Mouse (Mus musculus): ENCODE data around the gene Spryd4. TPM values are rescaled to one million over a fixed set of nuclear protein-coding genes. Genes with fewer than 3 reads are reported as not detected.
"Not testable (repeated sequence)": the region's sequence is repeated elsewhere in the genome, so short reads cannot be mapped to it uniquely, and the experiment has no call there.

Gene Spryd4
- 44.2 and 47.6 TPM in 2 replicates for polyA plus RNA-seq (2014; fragmentation: Nextera tagmentation; extraction: Ambion mirVana)

- peak; percentile 90 for ATAC-seq (ENCODE audit: insufficient number of reproducible peaks, insufficient read depth, low FRiP score, low read depth)
- peak within 1 kb of the TSS; percentile 82 to 86 for H3K4me3 ChIP-seq (ENCODE audit: control insufficient read depth in 1 of 2, insufficient read depth in 1 of 2, low read depth in 1 of 2, low read length in 2 of 2)
- H3K4me1 ChIP-seq (ENCODE audit: control insufficient read depth in 2 of 2, insufficient read depth in 2 of 2, low read length in 2 of 2) = peaks cover 5 to 12% of the 10 kb centered on the region in 2 experiments
- peaks cover 14% of the 10 kb centered on the region; the same call in 1 of the 2 replicates for H3K36me3 ChIP-seq (ENCODE audit: control insufficient read depth, insufficient read depth, low read length)
- no peaks in the 10 kb centered on the region for H3K9me3 ChIP-seq (ENCODE audit: control insufficient read depth, low read length)
- peak within 1 kb of the TSS; percentile 84 for H3K9ac ChIP-seq (ENCODE audit: low read length)
- WGBS = under 1% methylated on average over 30 of the region's 30 CpGs
- H3K27ac ChIP-seq (replicated peaks in 1 of 2; ENCODE audit: control insufficient read depth in 1 of 2, insufficient read depth in 1 of 2, low read depth in 2 of 2, low read length in 2 of 2) = peak within 1 kb of the TSS; percentile 10 to 39; a peak in 3 of 4 replicates
- H3K27me3 ChIP-seq (ENCODE audit: control insufficient read depth, insufficient read depth, low read length) = no peaks in the 10 kb centered on the region
- peak within 1 kb of the TSS; percentile 86 for H3K4me2 ChIP-seq (ENCODE audit: low read length)
Measured at GRCm38 (mm10) chr10:128211390-128212108, at the start of gene Spryd4. Spryd4 (minus strand) TSS chr10:128211807.

GRCm38 (mm10) chr10:128260376-128260775 is 48.8 kb upstream of the Spryd4 start:
- H3K27me3 ChIP-seq (ENCODE audit: control insufficient read depth, insufficient read depth, low read length); H3K9me3 ChIP-seq (ENCODE audit: control insufficient read depth, low read length); H3K27ac ChIP-seq (replicated peaks in 1 of 2; ENCODE audit: control insufficient read depth in 1 of 2, insufficient read depth in 1 of 2, low read depth in 2 of 2, low read length in 2 of 2); H3K36me3 ChIP-seq (ENCODE audit: control insufficient read depth, insufficient read depth, low read length); H3K4me1 ChIP-seq (ENCODE audit: control insufficient read depth in 2 of 2, insufficient read depth in 2 of 2, low read length in 2 of 2); H3K9ac ChIP-seq (ENCODE audit: low read length); H3K4me3 ChIP-seq (ENCODE audit: control insufficient read depth in 1 of 2, insufficient read depth in 1 of 2, low read depth in 1 of 2, low read length in 2 of 2); H3K4me2 ChIP-seq (ENCODE audit: low read length); ATAC-seq (ENCODE audit: insufficient number of reproducible peaks, insufficient read depth, low FRiP score, low read depth): not testable (repeated sequence)
- WGBS = 82% methylated on average over 7 of the region's 7 CpGs

DNA sequence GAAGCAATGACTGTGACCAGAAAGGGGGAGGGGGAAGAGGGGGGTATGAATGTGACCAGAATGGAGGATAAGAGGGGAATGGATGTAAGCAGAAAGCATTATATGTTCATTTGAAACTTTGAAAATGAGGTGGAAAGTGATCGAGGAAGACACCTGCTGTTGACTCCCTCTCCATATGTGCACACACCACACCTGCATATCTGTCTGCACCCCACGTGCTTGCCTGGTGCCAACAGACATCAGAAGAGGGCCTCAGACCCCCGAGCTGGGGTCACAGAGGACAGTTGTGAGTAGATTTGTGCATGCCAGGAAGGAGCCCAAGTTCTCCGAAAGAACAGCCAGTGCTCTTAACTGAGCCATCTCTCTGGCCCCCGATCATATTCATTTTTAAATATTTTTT is 48.3 kb upstream of the Spryd4 start:
- Histone ChIP-seq H3K27ac (replicated peaks in 1 of 2; ENCODE audit: control insufficient read depth in 1 of 2, insufficient read depth in 1 of 2, low read depth in 2 of 2, low read length in 2 of 2) (no peak overlapping the region), H3K36me3 (ENCODE audit: control insufficient read depth, insufficient read depth, low read length) (no peaks in the 10 kb centered on the region), H3K9me3 (ENCODE audit: control insufficient read depth, low read length) (no peaks in the 10 kb centered on the region), H3K9ac (ENCODE audit: low read length) (no peak overlapping the region), H3K4me2 (ENCODE audit: low read length) (no peak overlapping the region), H3K4me1 (ENCODE audit: control insufficient read depth in 2 of 2, insufficient read depth in 2 of 2, low read length in 2 of 2) (peaks cover 0 to 4% of the 10 kb centered on the region in 2 experiments; a peak in 1 of 4 replicates), H3K4me3 (ENCODE audit: control insufficient read depth in 1 of 2, insufficient read depth in 1 of 2, low read depth in 1 of 2, low read length in 2 of 2) (no peak overlapping the region), H3K27me3 (ENCODE audit: control insufficient read depth, insufficient read depth, low read length) (no peaks in the 10 kb centered on the region)
- 79% methylated on average over 5 of the region's 5 CpGs for WGBS
- ATAC-seq (ENCODE audit: insufficient number of reproducible peaks, insufficient read depth, low FRiP score, low read depth) = no peak

GRCm38 (mm10) chr10:128258953-128259352 is 47.3 kb upstream of the Spryd4 start:
- no peaks in the 10 kb centered on the region for H3K9me3 ChIP-seq (ENCODE audit: control insufficient read depth, low read length)
- H3K27ac ChIP-seq (replicated peaks in 1 of 2; ENCODE audit: control insufficient read depth in 1 of 2, insufficient read depth in 1 of 2, low read depth in 2 of 2, low read length in 2 of 2) = no peak overlapping the region; a peak in 1 of 4 replicates
- no peak overlapping the region for H3K9ac ChIP-seq (ENCODE audit: low read length)
- no peaks in the 10 kb centered on the region for H3K36me3 ChIP-seq (ENCODE audit: control insufficient read depth, insufficient read depth, low read length)
- 75% methylated on average over 4 of the region's 4 CpGs for WGBS
- peaks cover 0 to 4% of the 10 kb centered on the region in 2 experiments; a peak in 1 of 4 replicates for H3K4me1 ChIP-seq (ENCODE audit: control insufficient read depth in 2 of 2, insufficient read depth in 2 of 2, low read length in 2 of 2)
- H3K4me3 ChIP-seq (ENCODE audit: control insufficient read depth in 1 of 2, insufficient read depth in 1 of 2, low read depth in 1 of 2, low read length in 2 of 2) = no peak overlapping the region
- no peaks in the 10 kb centered on the region for H3K27me3 ChIP-seq (ENCODE audit: control insufficient read depth, insufficient read depth, low read length)
- H3K4me2 ChIP-seq (ENCODE audit: low read length) = no peak overlapping the region
- no peak for ATAC-seq (ENCODE audit: insufficient number of reproducible peaks, insufficient read depth, low FRiP score, low read depth)

DNA sequence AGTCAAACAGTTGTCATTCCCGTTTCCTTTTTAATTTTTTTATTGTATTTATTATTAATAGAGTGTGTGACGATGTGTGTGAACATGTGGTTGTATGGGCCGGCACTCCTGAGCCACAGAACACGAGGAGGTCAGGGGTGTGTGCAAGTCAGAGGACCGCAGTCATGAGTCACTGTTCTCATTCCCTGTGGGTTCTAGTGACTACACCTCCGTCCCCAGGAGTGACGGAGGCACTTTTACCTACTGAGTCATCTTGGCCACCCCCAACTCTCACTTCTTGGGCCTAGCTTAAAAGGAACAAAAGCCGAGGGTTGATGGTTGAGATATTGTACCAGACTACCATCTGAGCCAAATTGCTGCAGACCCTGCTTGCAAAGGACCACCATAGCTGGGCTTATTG is 44.7 kb upstream of the Spryd4 start:
- no peak overlapping the region for H3K9ac ChIP-seq (ENCODE audit: low read length)
- no peak for ATAC-seq (ENCODE audit: insufficient number of reproducible peaks, insufficient read depth, low FRiP score, low read depth)

GRCm38 (mm10) chr10:128255925-128256324 is 44.3 kb upstream of the Spryd4 start:
- Histone ChIP-seq H3K36me3 (ENCODE audit: control insufficient read depth, insufficient read depth, low read length) (peaks cover 21% of the 10 kb centered on the region), H3K9me3 (ENCODE audit: control insufficient read depth, low read length) (no peaks in the 10 kb centered on the region), H3K27me3 (ENCODE audit: control insufficient read depth, insufficient read depth, low read length) (no peaks in the 10 kb centered on the region), H3K4me1 (ENCODE audit: control insufficient read depth in 2 of 2, insufficient read depth in 2 of 2, low read length in 2 of 2) (no peaks in the 10 kb centered on the region), H3K4me2 (ENCODE audit: low read length) (no peak overlapping the region), H3K9ac (ENCODE audit: low read length) (no peak overlapping the region), H3K4me3 (ENCODE audit: control insufficient read depth in 1 of 2, insufficient read depth in 1 of 2, low read depth in 1 of 2, low read length in 2 of 2) (no peak overlapping the region), H3K27ac (replicated peaks in 1 of 2; ENCODE audit: control insufficient read depth in 1 of 2, insufficient read depth in 1 of 2, low read depth in 2 of 2, low read length in 2 of 2) (no peak overlapping the region)
- 80% methylated on average over 8 of the region's 8 CpGs for WGBS
- no peak for ATAC-seq (ENCODE audit: insufficient number of reproducible peaks, insufficient read depth, low FRiP score, low read depth)

More for the DNA sequence above, 44.7 kb upstream of the Spryd4 start:
- H3K27me3 ChIP-seq (ENCODE audit: control insufficient read depth, insufficient read depth, low read length) = no peaks in the 10 kb centered on the region
- no peak overlapping the region for H3K27ac ChIP-seq (replicated peaks in 1 of 2; ENCODE audit: control insufficient read depth in 1 of 2, insufficient read depth in 1 of 2, low read depth in 2 of 2, low read length in 2 of 2)
- H3K4me1 ChIP-seq (ENCODE audit: control insufficient read depth in 2 of 2, insufficient read depth in 2 of 2, low read length in 2 of 2) = no peaks in the 10 kb centered on the region
- peaks cover 17% of the 10 kb centered on the region for H3K36me3 ChIP-seq (ENCODE audit: control insufficient read depth, insufficient read depth, low read length)
- H3K4me3 ChIP-seq (ENCODE audit: control insufficient read depth in 1 of 2, insufficient read depth in 1 of 2, low read depth in 1 of 2, low read length in 2 of 2) = no peak overlapping the region
- no peak overlapping the region for H3K4me2 ChIP-seq (ENCODE audit: low read length)
- WGBS = 85% methylated on average over 8 of the region's 8 CpGs
- no peaks in the 10 kb centered on the region for H3K9me3 ChIP-seq (ENCODE audit: control insufficient read depth, low read length)

- Histone ChIP-seq H3K4me2 (ENCODE audit: low read length) (no peak within 1 kb of the TSS), H3K27me3 (ENCODE audit: control insufficient read depth, insufficient read depth, low read length) (no peaks in the 10 kb centered on the region), H3K36me3 (ENCODE audit: control insufficient read depth, insufficient read depth, low read length) (peaks cover 42% of the 10 kb centered on the region), H3K4me1 (ENCODE audit: control insufficient read depth in 2 of 2, insufficient read depth in 2 of 2, low read length in 2 of 2) (no peaks in the 10 kb centered on the region), H3K9ac (ENCODE audit: low read length) (no peak within 1 kb of the TSS), H3K4me3 (ENCODE audit: control insufficient read depth in 1 of 2, insufficient read depth in 1 of 2, low read depth in 1 of 2, low read length in 2 of 2) (no peak within 1 kb of the TSS), H3K9me3 (ENCODE audit: control insufficient read depth, low read length) (no peaks in the 10 kb centered on the region), H3K27ac (replicated peaks in 1 of 2; ENCODE audit: control insufficient read depth in 1 of 2, insufficient read depth in 1 of 2, low read depth in 2 of 2, low read length in 2 of 2) (no peak within 1 kb of the TSS)
- WGBS = 89% methylated on average over 4 of the region's 4 CpGs
- ATAC-seq (ENCODE audit: insufficient number of reproducible peaks, insufficient read depth, low FRiP score, low read depth) = no peak
Measured at GRCm38 (mm10) chr10:128253677-128254255, 42.2 kb upstream of the Spryd4 start, which contains the start of gene Apon. Apon (plus strand) TSS chr10:128254096.

Data from heart, embryonic 14.5 days (tissue).